Mouse (Mus musculus) liver, adult 2 months (tissue): ENCODE data around the gene Efemp2.

Source experiments
- CTCF ChIP-seq: fragments of 200-500 bp; IDR thresholded peaks from 2 replicates; pipeline ENCODE4 v1.5.1; 2011; ENCODE audit warnings: low read depth, low read length, control low read depth
- POLR2A ChIP-seq: fragments of 200-500 bp; IDR thresholded peaks from 2 replicates; pipeline ENCODE4 v1.6.1; 2011; ENCODE audit warnings: low read length, control low read depth; ENCODE audit not compliant: insufficient read depth; ENCODE audit errors: extremely low read depth

DNA sequence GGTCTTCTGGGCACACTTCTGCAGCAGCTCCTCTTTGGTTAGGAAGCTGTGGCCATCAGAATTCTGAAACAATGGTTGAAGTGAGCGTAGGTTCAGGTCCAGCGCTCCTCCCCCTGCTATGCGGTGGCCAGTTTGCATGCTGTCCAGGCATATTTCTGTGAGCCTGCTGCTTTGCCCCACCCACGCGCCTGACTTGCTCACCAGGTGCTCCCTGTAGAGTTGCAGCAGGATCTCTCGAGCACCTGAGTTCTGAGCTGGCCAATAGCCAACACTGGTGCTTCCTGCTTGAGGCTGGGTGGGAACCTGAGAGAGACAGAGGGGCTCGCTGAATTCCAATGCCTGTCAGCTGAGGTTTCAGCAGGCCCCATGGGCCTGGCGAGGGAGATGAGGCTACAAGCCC lies 12.5 kb downstream of the Efemp2 start:
- no peak for TF ChIP-seq POLR2A
- no peak for TF ChIP-seq CTCF
